ENCODE assay signal across 12 mouse cellular contexts in the genomic region with DNA sequence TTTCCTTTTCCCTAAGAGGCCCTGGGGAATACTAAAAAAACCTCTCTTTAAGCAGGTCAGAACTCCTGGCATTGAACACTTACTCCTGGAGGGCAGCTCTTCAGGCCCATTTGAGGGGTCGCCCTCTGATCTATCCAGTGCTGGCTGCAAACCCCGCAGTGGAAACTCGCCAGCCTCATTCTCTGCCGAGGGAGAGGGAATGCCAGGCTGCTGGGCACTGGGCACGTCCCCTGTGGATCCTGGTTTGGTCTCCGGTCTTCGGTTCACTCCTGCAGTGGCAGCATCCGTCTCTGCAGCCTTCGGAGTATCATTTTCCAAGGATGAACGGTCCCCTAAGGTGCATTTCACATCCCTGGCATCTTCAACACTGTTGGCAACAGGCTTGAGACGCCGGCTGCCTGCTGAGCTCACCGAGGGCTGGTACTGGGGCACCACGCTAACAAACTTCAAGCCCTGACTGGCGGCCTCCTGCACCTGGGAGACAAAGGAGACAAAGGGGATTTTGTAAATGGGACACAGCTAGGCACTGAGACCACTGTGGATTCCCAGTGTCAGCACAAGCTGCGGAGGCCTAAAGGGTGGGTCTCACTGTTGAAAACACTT.
A peak's percentile ranks its signal among the peaks of the same experiment; 100 is the strongest.
DNase-seq lines count a peak whose midpoint lies in the region; ATAC-seq and TF ChIP-seq lines count a peak whose summit lies in the region.
"Had no signal": no experiment of that assay in that cellular context is flagged by ENCODE, and none has a peak within 500 bp of the region (broad histone marks: within the 10 kb centered on the region; RNA-seq: fewer than 3 reads in every experiment).

No protein-coding gene starts in this region.

- no peak overlapping the region for H3K9ac ChIP-seq in forebrain, postnatal 0 days
- no peak overlapping the region for H3K9ac ChIP-seq in midbrain, postnatal 0 days (replicated peaks; ENCODE audit: low read length, poor library complexity, severe bottlenecking)
- H3K9ac ChIP-seq: embryonic facial prominence, embryonic 13.5 days; heart, embryonic 12.5 days; intestine, embryonic 15.5 days had no signal

- H3K4me3 ChIP-seq in forebrain, postnatal 0 days (ENCODE audit: low read depth, low read length) = no peak overlapping the region
- no peak overlapping the region for H3K4me3 ChIP-seq in midbrain, postnatal 0 days (ENCODE audit: low read depth, low read length)
- H3K4me3 ChIP-seq: embryonic facial prominence, embryonic 13.5 days; heart, embryonic 12.5 days; intestine, embryonic 15.5 days had no signal

- H3K27ac ChIP-seq in forebrain, postnatal 0 days (ENCODE audit: low read depth, low read length) = 0 out of 2 replicates have a peak overlapping the region, but pooled peaks have one; percentile 29
- no peak overlapping the region for H3K27ac ChIP-seq in midbrain, postnatal 0 days (ENCODE audit: low read depth, low read length)
- H3K27ac ChIP-seq: embryonic facial prominence, embryonic 13.5 days; intestine, embryonic 15.5 days had no signal

- no peak overlapping the region for H3K4me2 ChIP-seq in forebrain, postnatal 0 days (ENCODE audit: low read depth)
- no peak overlapping the region; the same call in 1 of the 2 replicates for H3K4me2 ChIP-seq in midbrain, postnatal 0 days (ENCODE audit: low read depth, low read length, poor library complexity, severe bottlenecking)
- H3K4me2 ChIP-seq: embryonic facial prominence, embryonic 13.5 days; heart, embryonic 12.5 days; intestine, embryonic 15.5 days had no signal

- no peaks in the 10 kb centered on the region for H3K27me3 ChIP-seq in forebrain, postnatal 0 days (ENCODE audit: insufficient read depth, low read length)
- H3K27me3 ChIP-seq in midbrain, postnatal 0 days (ENCODE audit: insufficient read depth, low read length) = no peaks in the 10 kb centered on the region
- H3K27me3 ChIP-seq: embryonic facial prominence, embryonic 13.5 days; heart, embryonic 12.5 days; intestine, embryonic 15.5 days had no signal

- ATAC-seq in forebrain, postnatal 0 days = peak; percentile 42
- ATAC-seq in midbrain, postnatal 0 days (ENCODE audit: low FRiP score) = 0 out of 2 replicates have a peak, but pooled peaks have one; percentile 13
- ATAC-seq in megakaryocyte, adult 5-6 weeks (ENCODE audit: poor library complexity, severe bottlenecking) = no peak
- ATAC-seq: intestine, embryonic 15.5 days had no signal

- no peaks in the 10 kb centered on the region; the same call in 1 of the 2 replicates for H3K4me1 ChIP-seq in forebrain, postnatal 0 days (ENCODE audit: insufficient read depth)
- H3K4me1 ChIP-seq in midbrain, postnatal 0 days (ENCODE audit: insufficient read depth, low read length) = no peaks in the 10 kb centered on the region
- H3K4me1 ChIP-seq: intestine, embryonic 15.5 days had no signal

- DNase-seq in layer of hippocampus, postnatal 10 days (ENCODE audit: low spot score in 2 of 2) = peak; percentile 60 to 64
- no peak for DNase-seq in layer of hippocampus, adult 9-10 months (ENCODE audit: low spot score)
- peak; percentile 86 to 91 for DNase-seq in cerebellum, postnatal 10 days
- peak; percentile 42 for DNase-seq in forebrain, postnatal 0 days
- peak; percentile 63 for DNase-seq in midbrain, postnatal 0 days (ENCODE audit: low spot score)
- DNase-seq in ovary, postnatal 14 days (ENCODE audit: low spot score) = no peak
- DNase-seq: lung, adult 2 months; thymus, postnatal 25 days had no signal

- 27% methylated on average over 16 of the region's 16 CpGs for WGBS in forebrain, postnatal 0 days
- 45% methylated on average over 16 of the region's 16 CpGs for WGBS in midbrain, postnatal 0 days

- no peaks in the 10 kb centered on the region for H3K9me3 ChIP-seq in forebrain, postnatal 0 days (ENCODE audit: low read length)
- H3K9me3 ChIP-seq in midbrain, postnatal 0 days (ENCODE audit: low read length) = no peaks in the 10 kb centered on the region
- H3K9me3 ChIP-seq: embryonic facial prominence, embryonic 13.5 days; heart, embryonic 12.5 days; intestine, embryonic 15.5 days had no signal

- H3K36me3 ChIP-seq in forebrain, postnatal 0 days (ENCODE audit: insufficient read depth) = no peaks in the 10 kb centered on the region
- no peaks in the 10 kb centered on the region for H3K36me3 ChIP-seq in midbrain, postnatal 0 days (ENCODE audit: insufficient read depth, low read length)
- H3K36me3 ChIP-seq: embryonic facial prominence, embryonic 13.5 days; heart, embryonic 12.5 days; intestine, embryonic 15.5 days had no signal

- no peak for TF ChIP-seq CTCF in forebrain, postnatal 0 days (IDR thresholded peaks at IDR 0.05; ENCODE audit: low read depth)
- TF ChIP-seq CTCF in midbrain, postnatal 0 days (IDR thresholded peaks at IDR 0.05) = no peak

Comparison
In these comparisons a context has a peak if more than half of its experiments do, and no peak if none do; other contexts are left out.
1. DNase-seq: peak in layer of hippocampus, postnatal 10 days (2 of 2), cerebellum, postnatal 10 days (2 of 2), forebrain, postnatal 0 days (single experiment) and midbrain, postnatal 0 days (single experiment); none in layer of hippocampus, adult 9-10 months (single experiment) and ovary, postnatal 14 days (single experiment).